Mouse (Mus musculus): ENCODE measurements around the gene Ubxn10. TPM values are rescaled to one million over a fixed set of nuclear protein-coding genes. Genes with fewer than 3 reads are reported as not detected.

Ubxn10 gene
- polyA plus RNA-seq, 1 experiment from 2014 or later: 2.0 TPM

DNA sequence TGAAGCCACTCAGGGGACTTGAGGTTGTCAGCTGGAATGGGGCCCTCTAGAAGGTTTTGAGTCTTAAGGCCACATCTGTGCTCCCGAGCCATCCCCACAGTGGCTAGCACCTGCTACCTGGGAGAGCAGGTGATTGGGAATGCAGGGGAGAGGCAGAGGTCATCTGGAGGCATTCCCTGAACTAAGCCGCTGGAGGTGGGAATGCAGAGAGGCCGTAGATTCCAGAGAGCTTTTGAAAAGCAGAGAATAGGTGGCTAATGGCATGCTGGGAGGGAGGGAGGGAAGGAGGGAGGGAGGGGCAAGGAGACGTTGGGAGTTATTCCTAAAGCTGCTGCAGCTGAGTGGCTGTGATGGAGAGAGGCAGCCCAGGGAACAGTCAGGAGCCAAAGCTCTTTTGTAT is 46.4 kb downstream of the Ubxn10 start:
- 5% methylated on average over 4 of the region's 4 CpGs for WGBS
- Histone ChIP-seq H3K4me3 (ENCODE audit: low read length) (no peak overlapping the region), H3K27ac (ENCODE audit: low read depth, low read length) (no peak overlapping the region), H3K4me2 (replicated peaks; ENCODE audit: low read depth, low read length) (no peak overlapping the region), H3K36me3 (ENCODE audit: control insufficient read depth, insufficient read depth, low read length) (no peaks in the 10 kb centered on the region), H3K9me3 (ENCODE audit: control insufficient read depth, low read length) (no peaks in the 10 kb centered on the region), H3K4me1 (ENCODE audit: control insufficient read depth, insufficient read depth, low read length) (no peaks in the 10 kb centered on the region; the same call in 1 of the 2 replicates), H3K27me3 (ENCODE audit: control insufficient read depth, insufficient read depth, low read length) (peaks cover 30% of the 10 kb centered on the region), H3K9ac (ENCODE audit: low read depth, low read length) (no peak overlapping the region)
- ATAC-seq (ENCODE audit: low FRiP score, low TSS enrichment): no peak

DNA sequence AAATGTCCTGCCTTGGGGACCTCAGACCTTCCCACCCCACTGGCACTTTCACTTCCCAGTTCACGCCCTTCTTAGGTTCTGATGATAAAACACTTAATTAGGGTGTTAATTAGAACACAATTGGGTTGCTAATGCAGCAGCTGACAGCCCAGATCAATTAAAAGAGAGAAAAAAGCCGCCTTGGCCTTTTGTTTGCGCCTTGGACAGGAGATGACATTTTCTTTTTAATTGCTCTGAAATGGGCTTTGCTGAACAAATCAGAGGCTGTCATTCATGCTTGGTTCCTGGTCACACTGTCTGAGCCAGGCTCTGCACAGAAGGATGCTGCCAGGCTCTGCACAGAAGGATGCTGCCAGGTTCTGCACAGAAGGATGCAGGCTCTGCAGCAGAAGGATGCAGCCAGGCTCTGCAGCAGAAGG is 47.9 kb downstream of the Ubxn10 start:
- WGBS: 20% methylated on average over 3 of the region's 3 CpGs
- no peak for ATAC-seq (ENCODE audit: low FRiP score, low TSS enrichment)
- H3K9me3 ChIP-seq (ENCODE audit: control insufficient read depth, low read length): no peaks in the 10 kb centered on the region

DNA sequence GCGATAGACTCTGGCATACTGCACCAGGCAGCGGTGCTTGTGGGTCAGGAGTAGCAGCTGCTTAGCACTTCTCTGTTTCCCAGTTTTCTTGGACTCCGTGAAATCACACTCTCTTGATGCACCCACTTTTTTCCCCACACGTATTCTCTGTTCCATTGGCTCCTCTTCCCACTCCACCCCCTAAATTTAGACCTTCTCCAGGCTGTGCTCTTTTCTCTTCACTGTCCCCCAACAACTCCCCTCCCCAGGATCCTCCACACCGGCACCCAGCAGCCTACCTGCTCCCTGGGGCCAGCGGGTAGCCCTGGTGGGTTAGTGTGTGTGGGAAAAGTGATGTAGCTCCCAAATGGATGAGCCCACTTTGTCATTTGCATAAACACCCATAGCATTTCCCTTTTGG is 51.2 kb downstream of the Ubxn10 start:
- H3K9me3 ChIP-seq (ENCODE audit: control insufficient read depth, low read length): no peaks in the 10 kb centered on the region
- no peaks in the 10 kb centered on the region for H3K4me1 ChIP-seq (ENCODE audit: control insufficient read depth, insufficient read depth, low read length)
- H3K27me3 ChIP-seq (ENCODE audit: control insufficient read depth, insufficient read depth, low read length): peaks cover 23% of the 10 kb centered on the region
- ATAC-seq (ENCODE audit: low FRiP score, low TSS enrichment): no peak
- H3K4me2 ChIP-seq (replicated peaks; ENCODE audit: low read depth, low read length): no peak overlapping the region
- 76% methylated on average over 6 of the region's 6 CpGs for WGBS
- no peak overlapping the region for H3K4me3 ChIP-seq (ENCODE audit: low read length)
- no peak overlapping the region for H3K27ac ChIP-seq (ENCODE audit: low read depth, low read length)
- no peak overlapping the region for H3K9ac ChIP-seq (ENCODE audit: low read depth, low read length)
- no peaks in the 10 kb centered on the region for H3K36me3 ChIP-seq (ENCODE audit: control insufficient read depth, insufficient read depth, low read length)

More for the DNA sequence above, 47.9 kb downstream of the Ubxn10 start:
- no peaks in the 10 kb centered on the region for H3K36me3 ChIP-seq (ENCODE audit: control insufficient read depth, insufficient read depth, low read length)
- H3K4me3 ChIP-seq (ENCODE audit: low read length): no peak overlapping the region
- H3K4me1 ChIP-seq (ENCODE audit: control insufficient read depth, insufficient read depth, low read length): no peaks in the 10 kb centered on the region; the same call in 1 of the 2 replicates
- peaks cover 30% of the 10 kb centered on the region for H3K27me3 ChIP-seq (ENCODE audit: control insufficient read depth, insufficient read depth, low read length)
- H3K27ac ChIP-seq (ENCODE audit: low read depth, low read length): no peak overlapping the region
- H3K9ac ChIP-seq (ENCODE audit: low read depth, low read length): no peak overlapping the region
- no peak overlapping the region for H3K4me2 ChIP-seq (replicated peaks; ENCODE audit: low read depth, low read length)

DNA sequence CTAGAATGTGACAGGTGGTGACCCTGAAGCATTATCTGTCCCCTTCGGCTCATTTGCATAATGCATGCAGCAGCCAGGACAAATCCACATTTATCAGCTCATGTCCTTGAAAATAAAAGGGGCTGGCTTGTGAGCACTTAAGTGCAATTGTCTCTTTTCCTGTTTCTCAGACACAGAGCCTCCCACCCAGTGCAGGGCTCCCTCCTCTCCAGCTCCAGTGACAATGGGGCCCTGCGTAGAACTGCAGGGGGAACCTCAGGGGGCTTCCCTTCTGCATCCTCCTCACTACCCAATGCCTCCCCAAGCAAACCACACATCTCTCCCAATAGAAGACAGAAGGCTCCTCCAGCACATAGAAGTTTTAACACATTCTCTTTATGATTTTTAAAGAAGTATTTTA is 54.2 kb downstream of the Ubxn10 start:
- Histone ChIP-seq H3K27ac (ENCODE audit: low read depth, low read length) (no peak overlapping the region), H3K27me3 (ENCODE audit: control insufficient read depth, insufficient read depth, low read length) (0 out of 2 replicates have a peak, but pooled peaks cover 4% of the 10 kb centered on the region), H3K4me3 (ENCODE audit: low read length) (no peak overlapping the region), H3K4me1 (ENCODE audit: control insufficient read depth, insufficient read depth, low read length) (no peaks in the 10 kb centered on the region), H3K9me3 (ENCODE audit: control insufficient read depth, low read length) (no peaks in the 10 kb centered on the region), H3K4me2 (replicated peaks; ENCODE audit: low read depth, low read length) (no peak overlapping the region), H3K36me3 (ENCODE audit: control insufficient read depth, insufficient read depth, low read length) (no peaks in the 10 kb centered on the region), H3K9ac (ENCODE audit: low read depth, low read length) (no peak overlapping the region)
- WGBS: 72% methylated on average over 2 of the region's 2 CpGs
- ATAC-seq (ENCODE audit: low FRiP score, low TSS enrichment): no peak

DNA sequence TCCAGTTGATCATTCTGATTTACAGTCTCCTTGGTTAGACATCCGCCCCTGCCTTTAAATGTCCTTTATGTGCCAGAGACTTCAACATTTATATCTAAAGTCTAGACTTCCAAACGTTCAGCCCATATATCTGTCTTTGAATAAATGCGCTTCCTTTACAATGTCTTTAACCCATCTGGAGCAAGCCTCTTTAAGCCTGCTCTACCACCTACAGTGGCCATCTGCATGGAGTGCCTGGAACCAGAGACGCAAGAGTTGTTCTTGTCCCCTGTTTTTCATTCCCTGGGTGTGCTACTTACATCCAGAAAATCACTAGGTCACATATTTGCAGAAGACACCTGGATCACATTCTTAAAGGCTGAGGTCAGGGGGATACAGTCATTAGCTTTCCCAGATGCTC is 56.8 kb downstream of the Ubxn10 start:
- 0 out of 2 replicates have a peak, but pooled peaks cover 2% of the 10 kb centered on the region for H3K27me3 ChIP-seq (ENCODE audit: control insufficient read depth, insufficient read depth, low read length)
- no peak overlapping the region for H3K9ac ChIP-seq (ENCODE audit: low read depth, low read length)
- H3K4me3 ChIP-seq (ENCODE audit: low read length): no peak overlapping the region
- H3K9me3 ChIP-seq (ENCODE audit: control insufficient read depth, low read length): no peaks in the 10 kb centered on the region
- no peaks in the 10 kb centered on the region for H3K4me1 ChIP-seq (ENCODE audit: control insufficient read depth, insufficient read depth, low read length)
- H3K36me3 ChIP-seq (ENCODE audit: control insufficient read depth, insufficient read depth, low read length): no peaks in the 10 kb centered on the region
- no peak overlapping the region for H3K4me2 ChIP-seq (replicated peaks; ENCODE audit: low read depth, low read length)
- ATAC-seq (ENCODE audit: low FRiP score, low TSS enrichment): no peak
- no peak overlapping the region for H3K27ac ChIP-seq (ENCODE audit: low read depth, low read length)
- WGBS: 51% methylated on average over 4 of the region's 4 CpGs

DNA sequence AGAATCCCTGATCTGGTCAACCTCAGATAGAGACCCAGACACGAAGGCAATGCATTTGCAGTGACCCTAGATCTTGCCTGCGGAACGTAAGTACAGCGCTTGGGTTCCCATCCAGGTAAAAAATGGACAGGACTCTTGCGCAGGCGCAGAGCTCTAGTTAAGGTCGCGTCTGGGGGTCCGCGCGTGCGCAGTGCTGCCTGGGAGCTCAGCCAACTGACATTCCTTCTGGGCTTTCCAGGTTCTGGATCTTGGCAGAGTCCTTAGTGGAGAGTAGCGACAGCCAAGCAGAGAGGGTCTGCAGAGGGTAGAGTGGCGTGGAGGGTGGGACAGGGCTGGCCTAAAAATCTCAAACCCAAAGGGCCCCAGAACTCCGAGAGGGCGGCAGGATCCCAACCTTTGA is 59.4 kb downstream of the Ubxn10 start:
- Histone ChIP-seq H3K9me3 (ENCODE audit: control insufficient read depth, low read length) (no peaks in the 10 kb centered on the region), H3K4me2 (replicated peaks; ENCODE audit: low read depth, low read length) (no peak overlapping the region), H3K27me3 (ENCODE audit: control insufficient read depth, insufficient read depth, low read length) (peaks cover 2% of the 10 kb centered on the region; the same call in 1 of the 2 replicates), H3K4me1 (ENCODE audit: control insufficient read depth, insufficient read depth, low read length) (no peaks in the 10 kb centered on the region), H3K27ac (ENCODE audit: low read depth, low read length) (no peak overlapping the region), H3K36me3 (ENCODE audit: control insufficient read depth, insufficient read depth, low read length) (no peaks in the 10 kb centered on the region), H3K4me3 (ENCODE audit: low read length) (no peak overlapping the region), H3K9ac (ENCODE audit: low read depth, low read length) (no peak overlapping the region)
- no peak for ATAC-seq (ENCODE audit: low FRiP score, low TSS enrichment)
- 22% methylated on average over 16 of the region's 16 CpGs for WGBS

DNA sequence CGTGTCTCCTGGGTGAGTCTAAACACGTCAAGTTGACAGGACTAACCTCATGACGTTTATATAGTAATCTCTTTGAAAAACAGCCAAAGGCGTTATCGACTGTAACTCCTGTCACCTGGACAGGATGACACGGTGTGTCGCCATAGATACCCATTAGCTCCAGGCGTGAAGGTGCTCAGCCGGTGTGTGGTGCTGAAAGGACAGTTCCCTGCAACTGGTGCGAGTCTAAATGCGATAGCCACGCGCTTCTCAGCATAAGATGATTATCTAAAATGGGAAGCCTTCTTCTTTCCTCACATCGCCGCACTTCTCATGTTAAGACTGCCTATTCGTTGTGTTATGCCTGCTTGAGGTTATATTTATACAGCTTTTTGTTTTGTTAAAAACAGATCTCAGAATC is 60.5 kb downstream of the Ubxn10 start:
- Histone ChIP-seq H3K9me3 (ENCODE audit: control insufficient read depth, low read length) (no peaks in the 10 kb centered on the region), H3K27me3 (ENCODE audit: control insufficient read depth, insufficient read depth, low read length) (peaks cover 2% of the 10 kb centered on the region; the same call in 1 of the 2 replicates), H3K36me3 (ENCODE audit: control insufficient read depth, insufficient read depth, low read length) (no peaks in the 10 kb centered on the region), H3K4me2 (replicated peaks; ENCODE audit: low read depth, low read length) (no peak overlapping the region), H3K27ac (ENCODE audit: low read depth, low read length) (no peak overlapping the region), H3K4me1 (ENCODE audit: control insufficient read depth, insufficient read depth, low read length) (no peaks in the 10 kb centered on the region), H3K9ac (ENCODE audit: low read depth, low read length) (no peak overlapping the region), H3K4me3 (ENCODE audit: low read length) (no peak overlapping the region)
- ATAC-seq (ENCODE audit: low FRiP score, low TSS enrichment): no peak
- WGBS: 13% methylated on average over 16 of the region's 16 CpGs

DNA sequence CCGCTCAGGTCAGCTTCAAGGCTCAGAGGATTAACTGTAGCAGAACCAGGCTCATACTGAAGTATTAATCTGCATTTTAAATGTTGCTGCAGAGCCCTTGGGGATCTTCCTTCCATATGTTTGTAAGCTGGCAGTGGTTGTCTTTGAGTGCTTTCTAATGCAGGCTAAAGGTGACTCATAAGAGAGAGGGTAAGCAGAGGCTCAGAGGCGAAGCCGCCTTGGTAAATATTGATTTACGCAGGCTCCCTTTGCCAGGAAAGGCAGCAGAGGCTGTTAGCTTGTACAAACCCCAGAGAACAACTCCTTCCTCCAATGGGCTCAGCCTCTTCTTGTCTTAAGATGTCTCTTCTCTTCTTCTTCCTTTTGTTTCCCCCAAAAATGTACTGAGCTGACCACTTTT is 64.8 kb downstream of the Ubxn10 start:
- H3K9me3 ChIP-seq (ENCODE audit: control insufficient read depth, low read length): no peaks in the 10 kb centered on the region
- no peaks in the 10 kb centered on the region for H3K36me3 ChIP-seq (ENCODE audit: control insufficient read depth, insufficient read depth, low read length)
- WGBS: 58% methylated on average over 4 of the region's 4 CpGs
- H3K9ac ChIP-seq (ENCODE audit: low read depth, low read length): no peak overlapping the region
- peaks cover 2% of the 10 kb centered on the region; the same call in 1 of the 2 replicates for H3K27me3 ChIP-seq (ENCODE audit: control insufficient read depth, insufficient read depth, low read length)
- H3K4me1 ChIP-seq (ENCODE audit: control insufficient read depth, insufficient read depth, low read length): no peaks in the 10 kb centered on the region
- no peak for ATAC-seq (ENCODE audit: low FRiP score, low TSS enrichment)
- H3K4me2 ChIP-seq (replicated peaks; ENCODE audit: low read depth, low read length): no peak overlapping the region
- no peak overlapping the region for H3K4me3 ChIP-seq (ENCODE audit: low read length)
- no peak overlapping the region for H3K27ac ChIP-seq (ENCODE audit: low read depth, low read length)

DNA sequence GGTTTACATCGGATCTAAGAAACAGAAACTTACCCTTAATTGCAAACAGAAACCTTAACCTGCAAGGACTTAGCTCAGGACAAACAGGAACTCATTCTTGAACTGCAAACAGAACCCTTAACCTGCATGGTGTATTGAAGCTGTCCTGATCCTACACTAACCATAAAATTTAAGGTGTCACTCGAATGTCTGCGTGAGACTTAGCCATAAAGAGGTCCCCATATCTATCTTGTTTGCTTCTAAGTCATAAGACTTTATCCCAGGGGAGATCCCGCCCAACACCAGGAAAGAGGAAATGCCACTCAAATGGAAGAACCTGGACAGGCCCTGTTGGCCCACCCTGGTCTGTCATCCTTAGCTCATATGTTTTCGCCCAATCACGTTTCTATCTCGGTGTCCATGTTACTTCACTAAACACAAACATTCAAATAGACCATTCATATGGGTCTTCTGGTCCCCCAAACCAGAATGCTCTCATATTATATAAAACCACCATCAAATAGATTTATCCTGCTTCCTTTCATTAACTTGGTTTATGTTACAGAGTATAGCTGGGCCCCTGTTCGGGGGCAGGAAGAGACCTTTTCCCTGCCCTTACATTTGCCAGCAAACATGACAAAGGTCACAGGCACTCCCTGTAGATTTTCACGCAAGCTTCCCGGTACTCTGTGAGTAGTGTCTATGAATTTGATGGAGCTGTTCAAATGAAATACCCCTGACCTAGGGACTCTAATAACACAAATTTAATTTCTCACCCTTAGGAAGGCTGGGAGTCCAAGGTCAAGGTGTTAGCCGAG is 66.7 kb downstream of the Ubxn10 start:
- H3K36me3 ChIP-seq (ENCODE audit: control insufficient read depth, insufficient read depth, low read length): no peaks in the 10 kb centered on the region
- ATAC-seq (ENCODE audit: low FRiP score, low TSS enrichment): no peak
- 52% methylated on average over 11 of the region's 11 CpGs for WGBS

More for the DNA sequence above, 66.7 kb downstream of the Ubxn10 start:
- Histone ChIP-seq H3K27ac (ENCODE audit: low read depth, low read length) (no peak overlapping the region), H3K4me3 (ENCODE audit: low read length) (no peak overlapping the region), H3K27me3 (ENCODE audit: control insufficient read depth, insufficient read depth, low read length) (no peaks in the 10 kb centered on the region; the same call in 1 of the 2 replicates), H3K4me1 (ENCODE audit: control insufficient read depth, insufficient read depth, low read length) (no peaks in the 10 kb centered on the region), H3K4me2 (replicated peaks; ENCODE audit: low read depth, low read length) (no peak overlapping the region), H3K9ac (ENCODE audit: low read depth, low read length) (no peak overlapping the region), H3K9me3 (ENCODE audit: control insufficient read depth, low read length) (no peaks in the 10 kb centered on the region)
